Comparison of ENCODE assay signal across 8 mouse cellular contexts in genomic region chr6:141337673-141338072, GRCm38 (mm10).
DNase-seq lines count a peak whose midpoint lies in the region; ATAC-seq and TF ChIP-seq lines count a peak whose summit lies in the region.

No protein-coding gene starts in this region.

- no peak overlapping the region for H3K27ac ChIP-seq in hindbrain, postnatal 0 days
- H3K27ac ChIP-seq in hindbrain, embryonic 13.5 days, result no peak overlapping the region
- H3K27ac ChIP-seq in lung, embryonic 14.5 days (ENCODE audit: low read depth), result no peak overlapping the region

- peak; percentile 42 for TF ChIP-seq CTCF in hindbrain, postnatal 0 days (IDR thresholded peaks at IDR 0.05; ENCODE audit: low read depth)
- TF ChIP-seq CTCF in lung, embryonic 14.5 days (IDR thresholded peaks at IDR 0.05; ENCODE audit: low read depth), result peak; percentile 58

- H3K4me1 ChIP-seq in hindbrain, postnatal 0 days (ENCODE audit: insufficient read depth, low read length), result no peaks in the 10 kb centered on the region
- H3K4me1 ChIP-seq in hindbrain, embryonic 13.5 days (replicated peaks), result no peaks in the 10 kb centered on the region
- H3K4me1 ChIP-seq in lung, embryonic 14.5 days (ENCODE audit: insufficient read depth), result no peaks in the 10 kb centered on the region

- H3K9ac ChIP-seq in hindbrain, postnatal 0 days (replicated peaks; ENCODE audit: low read length), result no peak overlapping the region
- no peak overlapping the region for H3K9ac ChIP-seq in hindbrain, embryonic 13.5 days
- no peak overlapping the region for H3K9ac ChIP-seq in lung, embryonic 14.5 days

- H3K9me3 ChIP-seq in hindbrain, postnatal 0 days (ENCODE audit: low read length), result no peaks in the 10 kb centered on the region
- no peaks in the 10 kb centered on the region for H3K9me3 ChIP-seq in hindbrain, embryonic 13.5 days
- H3K9me3 ChIP-seq in lung, embryonic 14.5 days (ENCODE audit: low read depth, low read length), result no peaks in the 10 kb centered on the region

- 53% methylated on average over 8 of the region's 8 CpGs for WGBS in hindbrain, postnatal 0 days
- 54% methylated on average over 8 of the region's 8 CpGs for WGBS in hindbrain, embryonic 13.5 days
- WGBS in lung, embryonic 14.5 days, result 55% methylated on average over 8 of the region's 8 CpGs

- no peaks in the 10 kb centered on the region for H3K27me3 ChIP-seq in hindbrain, postnatal 0 days (ENCODE audit: insufficient read depth, low read length)
- no peaks in the 10 kb centered on the region for H3K27me3 ChIP-seq in hindbrain, embryonic 13.5 days
- no peaks in the 10 kb centered on the region for H3K27me3 ChIP-seq in lung, embryonic 14.5 days (ENCODE audit: insufficient read depth, low read length)

- H3K4me2 ChIP-seq in hindbrain, postnatal 0 days (ENCODE audit: low read depth, low read length), result no peak overlapping the region
- no peak overlapping the region for H3K4me2 ChIP-seq in hindbrain, embryonic 13.5 days
- no peak overlapping the region for H3K4me2 ChIP-seq in lung, embryonic 14.5 days

- no peak overlapping the region for H3K4me3 ChIP-seq in hindbrain, postnatal 0 days (ENCODE audit: low read length)
- H3K4me3 ChIP-seq in hindbrain, embryonic 13.5 days, result no peak overlapping the region
- no peak overlapping the region for H3K4me3 ChIP-seq in lung, embryonic 14.5 days (ENCODE audit: low read depth, low read length)

- H3K36me3 ChIP-seq in hindbrain, postnatal 0 days (ENCODE audit: insufficient read depth, low read length), result no peaks in the 10 kb centered on the region
- no peaks in the 10 kb centered on the region for H3K36me3 ChIP-seq in hindbrain, embryonic 13.5 days
- no peaks in the 10 kb centered on the region for H3K36me3 ChIP-seq in lung, embryonic 14.5 days (ENCODE audit: insufficient read depth)

- no peak for DNase-seq in hindbrain, postnatal 0 days (ENCODE audit: low spot score)
- peak; percentile 81 for DNase-seq in ES-CJ7 (ENCODE audit: low read depth, low spot score)
- peak; percentile 21 to 57 for DNase-seq in adrenal gland, postnatal 36 days
- peak; percentile 54 for DNase-seq in lung, embryonic 14.5 days
- DNase-seq in cerebellum, adult 11 months, result no peak
- DNase-seq in left cerebral cortex, adult 9 months (ENCODE audit: low spot score in 2 of 2), result no peak

- ATAC-seq in hindbrain, postnatal 0 days, result no peak
- ATAC-seq in hindbrain, embryonic 13.5 days (ENCODE audit: low FRiP score), result no peak
- ATAC-seq in lung, embryonic 14.5 days (ENCODE audit: insufficient read depth), result no peak
- ATAC-seq in activated CD4-positive, CD25-positive, alpha-beta regulatory T cell, adult 4 months, result no peak

Comparison
In these comparisons a context has a peak if more than half of its experiments do, and no peak if none do; other contexts are left out.
1. DNase-seq: peak in ES-CJ7 (single experiment), adrenal gland, postnatal 36 days (2 of 2) and lung, embryonic 14.5 days (single experiment); none in hindbrain, postnatal 0 days (single experiment), cerebellum, adult 11 months (single experiment) and left cerebral cortex, adult 9 months (0 of 2).